Mouse (Mus musculus) macrophage (primary cell): ENCODE measurements around the gene Ints11. TPM values are rescaled to one million over a fixed set of nuclear protein-coding genes. Genes with fewer than 3 reads are reported as not detected.

Experiments used
- H3K27ac ChIP-seq: fragments of 350-480 bp; formaldehyde crosslinking; 2 replicates; pipeline ENCODE4 v1.9.0; 2021
- H3K36me3 ChIP-seq: fragments of 350-480 bp; formaldehyde crosslinking; 2 replicates; pipeline ENCODE4 v1.9.0; 2021; ENCODE audit errors: inconsistent target
- H3K4me3 ChIP-seq: fragments of 350-480 bp; formaldehyde crosslinking; 2 replicates; pipeline ENCODE4 v1.9.0; 2021; ENCODE audit errors: inconsistent target
- H3K79me2 ChIP-seq: fragments of 350-480 bp; formaldehyde crosslinking; 2 replicates; pipeline ENCODE4 v1.9.0; 2021; ENCODE audit errors: inconsistent target
- WGBS: methylation state at CpG from one replicate; pipeline ENCODE4 v1.1.7; 2026; ENCODE audit warnings: inconsistent platforms; ENCODE audit not compliant: missing documents; 5-methylcytosine and 5-hydroxymethylcytosine counted together
- polyA plus RNA-seq: library from polyadenylated mRNA; stranded (reverse); fragments of 250-400 nt; gene quantifications from 3 replicates; pipeline ENCODE4 v1.2.4, GENCODE M21; 2018; ENCODE audit warnings: inconsistent platforms

The Ints11 gene
- polyA plus RNA-seq, 1 experiment from 2014 or later = 11.2 TPM

GRCm38 (mm10) chr4:155856071-155856470 is 13.3 kb upstream of the Ints11 start:
- no peak overlapping the region for H3K4me3 ChIP-seq
- H3K79me2 ChIP-seq = peaks cover 15% of the 10 kb centered on the region
- 75% methylated on average over 11 of the region's 12 CpGs for WGBS
- H3K27ac ChIP-seq = no peak overlapping the region
- H3K36me3 ChIP-seq = peaks cover 9% of the 10 kb centered on the region; the same call in 1 of the 2 replicates

GRCm38 (mm10) chr4:155856881-155857280 is 12.5 kb upstream of the Ints11 start:
- Histone ChIP-seq H3K4me3 (no peak overlapping the region), H3K36me3 (peaks cover 9% of the 10 kb centered on the region; the same call in 1 of the 2 replicates), H3K79me2 (peaks cover 6% of the 10 kb centered on the region; the same call in 1 of the 2 replicates), H3K27ac (no peak overlapping the region)
- 90% methylated on average over 3 of the region's 3 CpGs for WGBS

- H3K79me2 ChIP-seq = no peaks in the 10 kb centered on the region
- H3K36me3 ChIP-seq = peaks cover 9% of the 10 kb centered on the region; the same call in 1 of the 2 replicates
- no peak overlapping the region for H3K4me3 ChIP-seq
- no peak overlapping the region for H3K27ac ChIP-seq
- WGBS = 71% methylated on average over 11 of the region's 13 CpGs
Observed at GRCm38 (mm10) chr4:155859318-155859717, 10.0 kb upstream of the Ints11 start.

GRCm38 (mm10) chr4:155861787-155862186 is 7.6 kb upstream of the Ints11 start:
- no peak overlapping the region for H3K4me3 ChIP-seq
- 71% methylated on average over 7 of the region's 7 CpGs for WGBS
- H3K27ac ChIP-seq = no peak overlapping the region
- no peaks in the 10 kb centered on the region for H3K79me2 ChIP-seq
- peaks cover 15% of the 10 kb centered on the region for H3K36me3 ChIP-seq

GRCm38 (mm10) chr4:155863001-155863400 is 6.3 kb upstream of the Ints11 start, which contains the start of gene Tas1r3:
Gene Tas1r3 (minus strand): TSS chr4:155863362.
- 84% methylated on average over 5 of the region's 5 CpGs for WGBS
- H3K36me3 ChIP-seq = peaks cover 17% of the 10 kb centered on the region

GRCm38 (mm10) chr4:155868614-155869298 is 590 bp upstream of the Ints11 start:
- Histone ChIP-seq H3K79me2 (peaks cover 47% of the 10 kb centered on the region), H3K36me3 (peaks cover 34% of the 10 kb centered on the region), H3K4me3 (peak overlapping the region; percentile 100), H3K27ac (peak overlapping the region; percentile 46)
- 8% methylated on average over 21 of the region's 22 CpGs for WGBS

More at GRCm38 (mm10) chr4:155863001-155863400, 6.3 kb upstream of the Ints11 start, which contains the start of gene Tas1r3:
- Histone ChIP-seq H3K4me3 (no peak within 1 kb of the TSS), H3K79me2 (peaks cover 7% of the 10 kb centered on the region), H3K27ac (no peak within 1 kb of the TSS)

- no peak overlapping the region for H3K4me3 ChIP-seq
- peaks cover 40% of the 10 kb centered on the region for H3K36me3 ChIP-seq
- peaks cover 47% of the 10 kb centered on the region for H3K79me2 ChIP-seq
- 85% methylated on average over 7 of the region's 7 CpGs for WGBS
- H3K27ac ChIP-seq = no peak overlapping the region
Observed at GRCm38 (mm10) chr4:155871404-155871803, 2.1 kb downstream of the Ints11 start.

- WGBS = 97% methylated on average over 3 of the region's 3 CpGs
- no peak overlapping the region for H3K27ac ChIP-seq
- H3K79me2 ChIP-seq = no peaks in the 10 kb centered on the region
- H3K4me3 ChIP-seq = no peak overlapping the region
- H3K36me3 ChIP-seq = peaks cover 22% of the 10 kb centered on the region; the same call in 1 of the 2 replicates
Observed at GRCm38 (mm10) chr4:155883587-155883986, 14.2 kb downstream of the Ints11 start.

GRCm38 (mm10) chr4:155886330-155886729 is 17.0 kb downstream of the Ints11 start:
- WGBS = 66% methylated on average over 5 of the region's 5 CpGs
- no peak overlapping the region for H3K27ac ChIP-seq
- no peak overlapping the region for H3K4me3 ChIP-seq
- H3K79me2 ChIP-seq = peaks cover 10% of the 10 kb centered on the region; the same call in 1 of the 2 replicates
- H3K36me3 ChIP-seq = peaks cover 23% of the 10 kb centered on the region; the same call in 1 of the 2 replicates

- no peak overlapping the region for H3K4me3 ChIP-seq
- peaks cover 23% of the 10 kb centered on the region; the same call in 1 of the 2 replicates for H3K36me3 ChIP-seq
- H3K27ac ChIP-seq = no peak overlapping the region
- 95% methylated on average over 6 of the region's 10 CpGs for WGBS
- H3K79me2 ChIP-seq = peaks cover 13% of the 10 kb centered on the region
Observed at GRCm38 (mm10) chr4:155887674-155888073, 18.3 kb downstream of the Ints11 start.

- H3K4me3 ChIP-seq = no peak overlapping the region
- 93% methylated on average over 9 of the region's 9 CpGs for WGBS
- H3K27ac ChIP-seq = no peak overlapping the region
- peaks cover 18% of the 10 kb centered on the region for H3K79me2 ChIP-seq
- H3K36me3 ChIP-seq = peaks cover 23% of the 10 kb centered on the region; the same call in 1 of the 2 replicates
Observed at GRCm38 (mm10) chr4:155888181-155888580, 18.8 kb downstream of the Ints11 start.

GRCm38 (mm10) chr4:155889316-155889715 is 20.0 kb downstream of the Ints11 start:
- Histone ChIP-seq H3K36me3 (peaks cover 23% of the 10 kb centered on the region; the same call in 1 of the 2 replicates), H3K4me3 (no peak overlapping the region), H3K27ac (no peak overlapping the region), H3K79me2 (peaks cover 30% of the 10 kb centered on the region)
- WGBS = 84% methylated on average over 5 of the region's 5 CpGs

- 0 out of 2 replicates have a peak overlapping the region, but pooled peaks have one; percentile 7 for H3K27ac ChIP-seq
Observed at GRCm38 (mm10) chr4:155891011-155891471, 21.7 kb downstream of the Ints11 start.

GRCm38 (mm10) chr4:155891551-155892001 is 22.2 kb downstream of the Ints11 start, which contains the start of the genes Pusl1 and Acap3:
Gene Pusl1 (minus strand): TSS chr4:155891781.
Gene Acap3 (plus strand): TSS chr4:155891822.
- H3K27ac ChIP-seq = peak within 1 kb of the TSS; percentile 65
- H3K36me3 ChIP-seq = peaks cover 20% of the 10 kb centered on the region; the same call in 1 of the 2 replicates
- H3K4me3 ChIP-seq = peak within 1 kb of the TSS; percentile 73
- under 1% methylated on average over 52 of the region's 52 CpGs for WGBS
- H3K79me2 ChIP-seq = peaks cover 52% of the 10 kb centered on the region

More at GRCm38 (mm10) chr4:155891011-155891471, 21.7 kb downstream of the Ints11 start:
- WGBS = 1% methylated on average over 34 of the region's 34 CpGs
- Histone ChIP-seq H3K36me3 (peaks cover 23% of the 10 kb centered on the region; the same call in 1 of the 2 replicates), H3K4me3 (peak overlapping the region; percentile 73), H3K79me2 (peaks cover 47% of the 10 kb centered on the region)

GRCm38 (mm10) chr4:155892017-155892416 is 22.7 kb downstream of the Ints11 start:
- under 1% methylated on average over 50 of the region's 56 CpGs for WGBS
- Histone ChIP-seq H3K27ac (peak overlapping the region; percentile 65), H3K4me3 (peak overlapping the region; percentile 73), H3K36me3 (peaks cover 16% of the 10 kb centered on the region; the same call in 1 of the 2 replicates), H3K79me2 (peaks cover 55% of the 10 kb centered on the region)
